Mouse (Mus musculus): ENCODE data around the gene Frk. TPM values are rescaled to one million over a fixed set of nuclear protein-coding genes. Genes with fewer than 3 reads are reported as not detected.
"Not testable (repeated sequence)": the region's sequence is repeated elsewhere in the genome, so short reads cannot be mapped to it uniquely, and the experiment has no call there.

Gene Frk
- polyA plus RNA-seq (2015; fragmentation: Nextera tagmentation; extraction: Ambion mirVana), result 4.8 and 5.3 TPM in 2 replicates

GRCm38 (mm10) chr10:34483297-34484013 is at the start of gene Frk:
Gene Frk (plus strand): TSS chr10:34483399.
- 13% methylated on average over 11 of the region's 11 CpGs for WGBS
- no peaks in the 10 kb centered on the region for H3K9me3 ChIP-seq (ENCODE audit: low read length)
- H3K9ac ChIP-seq (replicated peaks; ENCODE audit: low read depth), result peak within 1 kb of the TSS; percentile 36
- peak; percentile 85 for ATAC-seq
- DNase-seq (ENCODE audit: low spot score), result peak; percentile 65
- H3K4me2 ChIP-seq (replicated peaks; ENCODE audit: low read depth, low read length), result peak within 1 kb of the TSS; percentile 58
- TF ChIP-seq EP300 (IDR thresholded peaks at IDR 0.05), result no peak
- TF ChIP-seq CTCF (IDR thresholded peaks at IDR 0.05), result no peak
- peak within 1 kb of the TSS; percentile 41 for H3K4me3 ChIP-seq (ENCODE audit: low read depth, low read length)
- H3K27ac ChIP-seq (ENCODE audit: low read length), result peak within 1 kb of the TSS; percentile 85
- H3K36me3 ChIP-seq (ENCODE audit: insufficient read depth, low read length), result no peaks in the 10 kb centered on the region
- no peaks in the 10 kb centered on the region for H3K4me1 ChIP-seq (ENCODE audit: insufficient read depth, low read depth, low read length)
- H3K27me3 ChIP-seq (replicated peaks; ENCODE audit: insufficient read depth, low read length), result no peaks in the 10 kb centered on the region

DNA sequence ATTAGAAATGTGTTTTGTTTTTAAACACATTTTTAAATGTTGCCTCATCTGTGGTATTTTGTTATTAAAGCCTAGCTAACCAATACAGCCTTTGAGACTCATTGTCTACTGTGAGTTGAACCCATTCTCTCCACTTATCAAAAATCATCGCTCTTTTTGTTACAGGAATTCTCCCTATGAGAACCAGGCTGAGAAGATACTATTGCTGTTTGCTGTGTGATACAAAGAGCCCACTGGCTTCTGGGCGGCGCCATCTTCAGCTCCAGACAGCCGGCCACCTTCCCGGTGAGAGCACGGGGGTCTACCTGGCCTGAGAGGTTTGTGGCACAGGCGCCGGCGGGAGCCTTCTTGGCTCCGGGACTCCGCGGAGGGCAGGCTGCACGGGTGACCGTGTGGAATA is 49.0 kb upstream of the Frk start:
- not testable (repeated sequence) for H3K9ac ChIP-seq (replicated peaks; ENCODE audit: low read depth); H3K4me2 ChIP-seq (replicated peaks; ENCODE audit: low read depth, low read length); DNase-seq (ENCODE audit: low spot score); H3K9me3 ChIP-seq (ENCODE audit: low read length); H3K27me3 ChIP-seq (replicated peaks; ENCODE audit: insufficient read depth, low read length); H3K36me3 ChIP-seq (ENCODE audit: insufficient read depth, low read length); H3K27ac ChIP-seq (ENCODE audit: low read length); H3K4me3 ChIP-seq (ENCODE audit: low read depth, low read length); ATAC-seq; H3K4me1 ChIP-seq (ENCODE audit: insufficient read depth, low read depth, low read length)
- WGBS, result 93% methylated on average over 6 of the region's 14 CpGs

- Histone ChIP-seq H3K27ac (ENCODE audit: low read length) (no peak overlapping the region), H3K36me3 (ENCODE audit: insufficient read depth, low read length) (no peaks in the 10 kb centered on the region), H3K9ac (replicated peaks; ENCODE audit: low read depth) (no peak overlapping the region), H3K4me2 (replicated peaks; ENCODE audit: low read depth, low read length) (no peak overlapping the region), H3K27me3 (replicated peaks; ENCODE audit: insufficient read depth, low read length) (no peaks in the 10 kb centered on the region), H3K9me3 (ENCODE audit: low read length) (no peaks in the 10 kb centered on the region), H3K4me1 (ENCODE audit: insufficient read depth, low read depth, low read length) (no peaks in the 10 kb centered on the region), H3K4me3 (ENCODE audit: low read depth, low read length) (no peak overlapping the region)
- ATAC-seq (no peak), DNase-seq (ENCODE audit: low spot score) (no peak)
- TF ChIP-seq CTCF (IDR thresholded peaks at IDR 0.05) (no peak), EP300 (IDR thresholded peaks at IDR 0.05) (no peak)
- 64% methylated on average over 1 of the region's 1 CpGs for WGBS
These were observed 33.7 kb upstream of the Frk start for GRCm38 (mm10) chr10:34449469-34449868.

GRCm38 (mm10) chr10:34461451-34461850 is 21.7 kb upstream of the Frk start:
- H3K36me3 ChIP-seq (ENCODE audit: insufficient read depth, low read length), result no peaks in the 10 kb centered on the region
- 5% methylated on average over 4 of the region's 4 CpGs for WGBS
- DNase-seq (ENCODE audit: low spot score) (peak; percentile 11), ATAC-seq (no peak)
- no peaks in the 10 kb centered on the region for H3K4me1 ChIP-seq (ENCODE audit: insufficient read depth, low read depth, low read length)
- no peaks in the 10 kb centered on the region for H3K9me3 ChIP-seq (ENCODE audit: low read length)
- no peak overlapping the region for H3K4me2 ChIP-seq (replicated peaks; ENCODE audit: low read depth, low read length)
- H3K27ac ChIP-seq (ENCODE audit: low read length), result no peak overlapping the region
- no peak overlapping the region for H3K9ac ChIP-seq (replicated peaks; ENCODE audit: low read depth)
- no peak overlapping the region for H3K4me3 ChIP-seq (ENCODE audit: low read depth, low read length)
- H3K27me3 ChIP-seq (replicated peaks; ENCODE audit: insufficient read depth, low read length), result no peaks in the 10 kb centered on the region
- no peak for TF ChIP-seq CTCF (IDR thresholded peaks at IDR 0.05)
- peak; percentile 46 for TF ChIP-seq EP300 (IDR thresholded peaks at IDR 0.05)

DNA sequence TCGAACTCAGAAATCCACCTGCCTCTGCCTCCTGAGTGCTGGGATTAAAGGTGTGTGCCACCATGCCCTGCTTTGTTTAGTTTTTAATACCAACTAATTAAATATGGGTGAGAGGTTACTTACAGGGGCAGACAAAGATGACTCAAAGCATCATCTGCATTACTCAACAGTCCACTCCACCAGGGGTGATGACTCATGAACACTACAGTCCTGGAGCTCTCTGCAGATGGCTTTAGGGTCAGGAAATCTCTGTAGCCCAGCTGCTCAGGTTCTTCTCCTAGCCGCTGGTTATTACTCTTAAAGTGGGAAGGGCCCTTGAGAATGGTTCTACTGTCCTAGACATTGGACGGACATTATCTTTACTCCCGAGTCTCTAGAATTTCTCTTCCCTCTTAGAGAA is 18.9 kb upstream of the Frk start:
- DNase-seq (ENCODE audit: low spot score), result no peak
- no peaks in the 10 kb centered on the region for H3K36me3 ChIP-seq (ENCODE audit: insufficient read depth, low read length)
- H3K4me2 ChIP-seq (replicated peaks; ENCODE audit: low read depth, low read length), result no peak overlapping the region
- H3K27me3 ChIP-seq (replicated peaks; ENCODE audit: insufficient read depth, low read length), result no peaks in the 10 kb centered on the region
- no peak overlapping the region for H3K4me3 ChIP-seq (ENCODE audit: low read depth, low read length)
- H3K4me1 ChIP-seq (ENCODE audit: insufficient read depth, low read depth, low read length), result no peaks in the 10 kb centered on the region
- H3K9ac ChIP-seq (replicated peaks; ENCODE audit: low read depth), result no peak overlapping the region
- ATAC-seq, result no peak
- WGBS, result 76% methylated on average over 4 of the region's 4 CpGs
- no peaks in the 10 kb centered on the region for H3K9me3 ChIP-seq (ENCODE audit: low read length)
- H3K27ac ChIP-seq (ENCODE audit: low read length), result no peak overlapping the region
- TF ChIP-seq EP300 (IDR thresholded peaks at IDR 0.05) (no peak), CTCF (IDR thresholded peaks at IDR 0.05) (no peak)

GRCm38 (mm10) chr10:34469037-34469436 is 14.2 kb upstream of the Frk start:
- Histone ChIP-seq H3K27ac (ENCODE audit: low read length) (no peak overlapping the region), H3K36me3 (ENCODE audit: insufficient read depth, low read length) (no peaks in the 10 kb centered on the region), H3K9ac (replicated peaks; ENCODE audit: low read depth) (no peak overlapping the region), H3K9me3 (ENCODE audit: low read length) (no peaks in the 10 kb centered on the region), H3K27me3 (replicated peaks; ENCODE audit: insufficient read depth, low read length) (no peaks in the 10 kb centered on the region), H3K4me3 (ENCODE audit: low read depth, low read length) (no peak overlapping the region), H3K4me2 (replicated peaks; ENCODE audit: low read depth, low read length) (no peak overlapping the region), H3K4me1 (ENCODE audit: insufficient read depth, low read depth, low read length) (no peaks in the 10 kb centered on the region)
- ATAC-seq, result no peak
- 60% methylated on average over 2 of the region's 2 CpGs for WGBS
- DNase-seq (ENCODE audit: low spot score), result no peak
- TF ChIP-seq CTCF (IDR thresholded peaks at IDR 0.05) (no peak), EP300 (IDR thresholded peaks at IDR 0.05) (no peak)
